Mouse (Mus musculus) forelimb bud, embryonic 11.5 days (tissue): Measurements from ENCODE around the gene Rbsn.

Experiments
- DNase-seq: peaks from one replicate; pipeline ENCODE4 v3.0.0-alpha.2; 2012; ENCODE audit warnings: low read depth, low spot score

Gene Rbsn

GRCm38 (mm10) chr6:92176450-92176849 is 38.3 kb downstream of the Rbsn start:
- DNase-seq: no peak

- DNase-seq: no peak
Measured at GRCm38 (mm10) chr6:92162724-92163123, 52.0 kb downstream of the Rbsn start.

- no peak for DNase-seq
Measured at GRCm38 (mm10) chr6:92158801-92159200, 55.9 kb downstream of the Rbsn start.

- no peak for DNase-seq
Measured at GRCm38 (mm10) chr6:92153774-92154173, 61.0 kb downstream of the Rbsn start.

- DNase-seq: no peak
Measured at GRCm38 (mm10) chr6:92145881-92146280, 68.8 kb downstream of the Rbsn start.
